Mouse (Mus musculus) ovary, postnatal 10 days (tissue): ENCODE results near the gene Cacna1i.

Source experiments
- DNase-seq: peaks from one replicate; pipeline ENCODE4 v3.0.0; 2022; ENCODE audit warnings: low spot score

Gene Cacna1i

DNA sequence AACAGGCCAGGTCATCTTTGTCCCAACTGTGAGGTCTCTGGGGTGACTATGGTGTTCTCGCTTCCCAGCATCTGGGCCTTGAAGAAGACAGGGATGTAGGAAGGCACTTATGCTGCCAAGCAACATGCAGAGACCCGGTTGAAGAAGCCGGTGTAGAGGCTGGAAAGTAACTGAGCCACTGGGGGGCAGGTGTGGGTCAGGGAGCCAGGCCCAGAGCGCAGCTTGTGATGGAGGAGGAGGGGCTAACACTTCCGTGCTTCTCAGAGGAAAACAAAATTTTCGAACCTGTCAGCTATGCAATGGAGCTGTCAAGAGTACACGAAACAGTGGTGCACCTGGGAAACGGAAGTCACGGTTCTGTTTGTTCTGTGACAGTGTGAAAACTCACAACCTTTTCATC is 9.9 kb upstream of the Cacna1i start:
- no peak for DNase-seq

DNA sequence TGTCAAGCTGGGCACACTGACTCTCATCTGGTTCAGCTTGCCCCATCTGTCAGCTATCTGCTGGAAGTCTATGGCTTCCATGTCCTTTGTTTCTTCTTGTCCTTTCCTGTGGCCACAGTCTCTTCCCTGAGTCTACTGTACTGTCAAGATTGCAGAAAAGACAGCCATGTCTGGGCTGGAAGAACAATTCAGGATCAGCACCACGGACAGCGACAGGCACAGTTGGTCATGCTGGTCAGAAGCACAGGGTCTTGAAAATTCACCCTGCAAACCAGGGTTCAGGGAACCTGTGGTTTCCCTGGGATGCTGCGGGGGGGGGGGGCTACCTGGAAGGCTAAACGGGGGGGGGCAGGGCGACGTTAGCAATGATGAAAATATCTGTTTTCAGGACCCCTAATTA is 9.4 kb upstream of the Cacna1i start:
- peak; percentile 50 for DNase-seq

DNA sequence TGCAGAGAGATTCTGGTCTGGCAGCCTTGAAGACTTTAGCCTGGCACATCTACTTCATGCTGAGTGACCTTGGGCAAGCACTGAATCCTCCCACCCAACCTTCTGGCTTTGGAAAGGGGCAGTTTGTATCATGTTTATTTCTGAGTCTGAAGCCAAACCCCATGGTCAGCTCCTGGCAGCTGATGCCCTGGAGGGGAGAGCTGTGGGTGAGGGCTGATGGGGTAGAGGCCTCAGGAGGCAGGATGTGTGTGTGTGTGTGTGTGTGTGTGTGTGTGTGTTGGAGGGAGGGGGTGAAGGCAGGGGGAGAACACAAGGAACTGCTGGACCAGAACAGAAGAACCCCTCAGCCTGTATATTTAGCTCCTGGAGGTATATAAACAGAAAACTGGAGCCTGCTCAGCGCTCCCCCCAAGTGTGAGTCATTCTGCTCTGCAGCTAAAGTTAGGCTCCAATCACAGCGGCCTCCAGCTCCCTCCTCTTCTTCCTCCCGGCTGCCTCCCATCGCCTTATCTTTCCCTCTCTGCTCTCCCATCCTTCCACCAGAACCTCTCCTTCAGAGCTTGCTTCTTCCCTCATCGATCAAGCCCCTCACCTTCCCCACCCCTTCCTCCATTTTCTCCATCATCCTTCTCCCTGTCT is 8.8 kb upstream of the Cacna1i start:
- DNase-seq, result no peak

DNA sequence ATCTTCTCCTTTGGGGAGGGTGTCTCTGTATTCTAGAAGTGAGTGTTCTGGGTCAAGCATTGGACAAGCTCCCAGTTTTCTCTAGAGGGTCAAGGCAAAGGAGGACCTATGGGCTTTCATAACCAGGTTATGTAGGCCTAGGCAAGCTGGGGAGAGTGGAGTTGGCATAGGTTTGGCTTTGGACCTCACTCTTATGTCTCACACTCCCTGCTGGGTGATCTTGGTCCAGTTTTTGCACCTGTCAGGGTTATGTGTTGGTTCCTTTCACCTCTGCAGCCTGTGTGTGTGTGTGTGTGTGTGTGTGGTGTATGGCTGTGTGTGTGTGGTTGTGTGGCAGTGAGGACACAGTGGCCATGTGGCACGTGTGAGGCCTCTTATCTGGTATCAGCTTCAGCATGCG is 8.0 kb upstream of the Cacna1i start:
- no peak for DNase-seq

DNA sequence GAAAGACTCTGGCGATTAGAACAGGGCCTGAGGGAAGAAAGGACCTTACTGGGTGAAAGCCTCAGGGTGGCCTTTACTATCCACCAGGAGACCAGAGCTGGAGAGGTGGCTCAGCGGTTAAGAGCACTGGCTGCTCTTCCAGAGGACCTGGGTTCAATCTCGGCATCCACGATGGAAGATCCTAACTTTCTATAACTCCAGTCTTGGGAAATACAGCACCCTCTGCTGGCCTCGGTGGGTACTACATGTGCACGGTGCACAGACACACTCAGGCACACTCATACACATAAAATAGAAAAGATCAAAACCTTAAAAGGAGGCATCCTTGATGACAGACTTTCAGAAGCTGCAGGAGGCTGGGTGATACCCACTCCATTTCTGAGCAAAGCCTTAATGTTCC is 6.4 kb upstream of the Cacna1i start:
- DNase-seq, result no peak

DNA sequence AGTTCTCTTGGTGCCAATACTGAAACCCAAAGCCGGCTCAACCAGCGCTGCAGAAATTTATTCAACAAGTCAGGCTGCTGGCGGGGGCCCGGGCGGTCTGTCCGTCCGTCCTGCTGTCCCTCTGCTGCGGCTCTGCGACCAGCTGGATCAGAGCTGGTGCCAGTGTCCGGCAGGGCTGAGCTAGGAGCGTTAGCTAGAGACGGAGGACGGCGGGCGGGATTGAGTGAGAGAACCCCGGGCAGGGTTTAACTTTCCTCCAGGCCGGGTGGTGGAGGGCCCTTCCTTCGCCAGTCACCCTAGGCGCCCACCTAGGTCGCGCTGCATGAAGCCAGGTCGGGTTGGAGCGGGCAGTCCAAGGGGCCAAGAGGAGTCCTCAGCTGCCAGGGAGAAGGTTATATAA is 998 bp downstream of the Cacna1i start:
- no peak for DNase-seq

DNA sequence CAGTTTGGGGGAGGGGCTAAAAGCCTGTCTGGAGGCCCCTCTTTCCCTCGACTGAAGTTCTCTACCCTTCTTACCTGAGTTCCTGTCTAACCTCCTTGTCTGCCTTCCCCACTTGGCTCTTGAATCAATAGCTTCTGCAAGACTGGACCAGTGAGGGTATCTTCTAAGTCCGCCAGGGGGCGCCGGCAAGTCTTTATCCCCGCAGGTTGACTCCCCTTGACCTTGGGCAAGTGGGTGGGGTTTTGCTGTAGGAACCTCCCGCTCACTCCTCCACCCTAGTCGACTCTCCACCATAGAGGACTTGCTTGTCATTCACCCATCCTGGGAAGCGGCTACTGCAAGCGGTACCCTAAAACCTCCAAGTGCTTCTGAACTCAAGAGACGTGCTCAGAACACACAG is 2.4 kb downstream of the Cacna1i start:
- DNase-seq, result no peak

DNA sequence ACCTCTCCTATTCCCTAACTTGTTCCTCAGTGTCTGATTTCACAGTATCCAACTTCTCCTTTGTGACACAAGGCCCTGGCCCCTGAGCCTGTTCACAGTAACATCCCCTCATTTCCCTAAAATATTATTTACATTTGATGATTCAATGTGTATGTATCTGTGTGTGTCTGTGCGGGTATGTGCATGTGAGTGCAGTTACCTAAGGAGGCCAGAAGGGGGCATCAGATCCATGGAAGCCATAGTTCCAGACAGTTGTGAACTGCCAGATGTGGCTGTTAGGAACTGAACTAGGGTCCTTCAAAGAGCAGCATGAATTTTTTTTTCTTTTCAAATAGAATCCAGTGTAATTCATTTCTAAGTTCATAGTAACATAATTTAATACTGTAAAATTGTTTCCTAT is 10.1 kb downstream of the Cacna1i start:
- DNase-seq, result no peak

DNA sequence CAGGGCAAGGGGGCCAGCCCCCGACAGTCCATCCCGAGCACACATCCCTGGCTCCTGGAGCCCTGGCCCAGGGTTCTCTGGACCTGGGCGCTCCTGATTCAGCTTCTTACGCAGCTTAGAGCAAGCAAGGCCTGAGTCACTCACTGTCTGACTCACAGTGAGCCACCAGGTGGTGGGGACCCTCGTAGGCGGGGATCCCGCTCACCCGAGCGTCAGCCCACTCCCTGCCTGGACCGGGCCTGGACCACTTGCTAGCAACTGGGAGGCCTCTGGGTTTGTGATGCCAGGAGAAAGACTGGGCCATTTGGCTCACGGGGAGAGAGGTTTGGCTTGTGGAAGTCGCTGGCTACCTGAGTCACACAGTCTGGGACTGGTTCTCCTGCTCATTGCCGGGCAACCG is 16.7 kb downstream of the Cacna1i start:
- no peak for DNase-seq

DNA sequence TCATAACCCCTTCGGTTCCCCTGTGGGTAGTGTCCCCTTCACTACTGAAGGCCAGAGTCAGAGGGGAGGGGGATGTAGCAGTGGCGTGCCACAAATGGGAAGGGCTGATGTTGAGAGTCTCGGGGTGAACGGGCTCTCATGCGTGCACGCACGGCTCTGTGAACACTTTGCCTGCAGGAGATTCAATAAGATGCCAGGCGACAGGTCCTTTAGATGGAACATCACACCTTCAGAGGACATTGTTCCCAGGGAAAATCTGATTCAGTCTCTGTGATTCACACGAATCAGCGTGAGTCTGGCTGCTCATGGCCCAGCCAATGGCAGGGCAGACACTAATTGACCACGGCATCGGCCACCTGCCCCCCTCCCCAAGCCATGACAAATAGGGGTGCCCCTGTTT is 17.1 kb downstream of the Cacna1i start:
- no peak for DNase-seq

DNA sequence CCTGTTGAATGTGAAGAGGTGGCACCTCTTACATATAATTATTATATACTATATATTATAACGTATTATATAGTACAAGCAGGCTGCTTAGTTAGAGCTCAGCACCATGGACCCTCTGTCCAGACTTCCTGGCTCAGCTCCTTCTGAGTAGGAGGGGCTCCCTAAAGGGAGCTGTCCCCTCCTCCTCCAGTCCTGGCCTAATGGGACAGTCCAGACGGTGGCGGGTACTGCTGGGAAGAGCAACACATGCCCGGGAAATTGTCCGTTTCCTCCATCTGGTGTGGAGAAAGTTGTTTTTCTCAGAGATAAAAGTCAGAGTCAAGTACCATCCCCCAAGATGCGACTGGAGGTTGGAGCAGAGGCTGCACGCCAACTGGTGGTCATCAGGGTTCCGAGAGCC is 19.1 kb downstream of the Cacna1i start:
- DNase-seq, result no peak

DNA sequence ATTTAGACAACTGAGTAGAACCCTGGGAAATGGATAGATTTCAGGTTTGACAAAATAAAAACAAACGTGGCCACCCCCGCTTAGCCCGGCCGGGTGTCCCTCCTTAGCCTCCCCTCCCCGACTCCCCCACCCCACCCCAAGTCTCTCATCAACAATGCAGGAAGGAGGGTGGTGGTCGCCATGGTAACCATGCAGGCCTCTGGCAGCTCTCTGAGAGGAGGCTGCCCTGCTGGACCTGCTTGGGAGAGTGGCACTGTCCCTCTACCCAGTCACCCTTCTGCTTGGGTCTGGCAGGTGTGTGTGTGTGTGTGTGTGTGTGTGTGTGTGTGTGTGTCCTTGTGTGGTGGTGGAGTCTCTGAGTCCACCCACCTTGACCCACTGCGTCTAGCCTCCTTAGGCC is 27.7 kb downstream of the Cacna1i start:
- no peak for DNase-seq

DNA sequence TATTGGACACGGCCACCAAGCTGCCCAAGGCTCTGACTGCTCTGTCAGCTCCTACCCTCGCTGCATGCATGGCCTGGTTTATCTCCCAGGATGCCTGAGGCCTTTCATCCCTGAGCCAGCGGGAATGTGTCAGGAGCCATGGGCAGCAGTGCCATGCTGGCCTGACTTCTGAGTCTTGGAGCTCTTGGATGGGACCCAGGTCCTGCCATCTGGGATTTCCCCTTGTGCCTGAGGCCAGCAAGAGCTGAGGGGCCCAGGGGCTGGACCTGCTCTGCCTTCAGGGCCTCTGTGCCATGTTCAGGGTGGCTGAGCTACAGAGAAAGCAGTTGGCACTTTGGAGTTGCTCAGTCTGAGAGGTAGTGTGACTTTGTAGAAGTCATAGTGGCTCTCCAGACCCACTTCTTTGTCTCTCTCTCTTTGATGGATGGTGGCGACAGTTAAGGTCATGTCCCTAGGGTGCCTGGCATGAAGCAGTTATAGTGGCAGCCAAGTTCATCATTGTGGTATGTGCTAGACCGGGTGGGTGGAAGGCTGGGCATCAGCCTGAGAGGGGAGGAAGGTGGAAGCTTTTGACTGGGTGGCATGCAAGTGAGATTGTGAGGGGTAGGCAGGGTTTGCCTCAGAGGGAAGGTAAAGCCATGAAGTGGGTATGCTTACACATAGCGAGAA is 30.1 kb downstream of the Cacna1i start:
- DNase-seq, result no peak

DNA sequence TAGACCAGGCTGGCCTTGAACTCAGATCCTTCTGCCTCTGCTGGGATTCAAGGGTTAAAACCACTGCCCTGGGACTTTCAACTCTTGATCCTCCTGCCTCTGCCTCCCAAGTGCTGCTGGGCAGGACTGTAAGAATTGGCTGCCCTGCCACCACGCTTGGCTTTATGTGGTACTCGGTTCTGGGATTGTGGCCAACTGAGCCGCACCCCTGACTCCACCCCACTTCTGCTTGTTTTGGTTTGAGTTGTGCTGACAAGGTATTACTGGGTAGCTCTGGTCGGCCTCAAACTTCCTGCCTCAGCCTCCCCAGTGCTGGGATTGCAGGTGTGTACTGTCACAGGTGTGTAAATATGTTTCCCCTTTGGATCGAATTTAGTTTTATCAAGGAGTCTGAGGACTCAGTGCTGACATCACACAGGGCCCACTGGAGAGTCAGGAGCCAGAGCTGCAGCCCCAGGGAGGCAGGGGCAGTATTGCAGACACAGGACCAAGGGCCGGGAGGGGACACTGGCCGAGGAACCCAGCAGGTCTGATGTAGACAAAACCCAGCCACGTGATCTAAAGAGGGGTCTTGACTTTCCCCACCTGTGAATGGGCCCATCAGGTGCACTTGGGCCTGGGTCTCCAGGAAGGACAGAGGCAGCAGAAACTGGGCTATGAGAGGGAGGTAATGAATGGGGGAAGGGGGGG is 30.9 kb downstream of the Cacna1i start:
- DNase-seq, result no peak

DNA sequence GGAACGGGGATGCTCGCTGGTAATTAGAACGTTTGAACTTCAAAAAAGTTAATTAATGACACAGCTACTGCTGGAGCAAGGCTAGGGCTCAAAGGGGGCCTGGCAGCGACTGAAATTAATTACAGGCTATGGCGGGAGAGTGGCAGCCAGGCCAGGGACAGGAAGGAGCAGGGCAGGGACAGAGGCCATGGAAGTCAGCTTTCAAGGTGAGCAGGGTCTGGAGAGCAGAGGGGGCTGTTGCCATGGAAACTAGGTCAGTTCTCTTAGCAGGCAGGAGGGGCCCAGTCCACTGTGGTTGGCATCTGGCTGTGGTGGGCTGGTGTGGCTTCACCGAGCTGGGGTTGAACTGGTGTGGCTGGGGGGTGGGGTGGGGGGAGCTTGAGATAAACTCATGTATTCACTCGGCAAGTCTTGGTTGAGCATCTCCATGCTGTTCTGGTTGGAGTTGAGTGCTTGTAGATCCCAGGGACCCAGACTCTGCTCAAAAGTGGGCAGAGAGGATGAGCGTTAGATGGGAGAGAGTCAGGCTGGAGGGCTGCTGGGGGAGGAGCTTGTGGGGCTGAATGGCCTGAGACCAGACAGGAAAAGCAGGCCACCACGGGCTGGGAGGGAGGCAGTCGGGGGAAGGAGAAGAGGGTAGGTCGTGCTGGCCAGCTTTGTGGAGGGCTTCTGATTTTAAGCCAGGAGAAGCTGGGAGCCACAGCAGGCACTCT is 31.7 kb downstream of the Cacna1i start:
- DNase-seq, result no peak

DNA sequence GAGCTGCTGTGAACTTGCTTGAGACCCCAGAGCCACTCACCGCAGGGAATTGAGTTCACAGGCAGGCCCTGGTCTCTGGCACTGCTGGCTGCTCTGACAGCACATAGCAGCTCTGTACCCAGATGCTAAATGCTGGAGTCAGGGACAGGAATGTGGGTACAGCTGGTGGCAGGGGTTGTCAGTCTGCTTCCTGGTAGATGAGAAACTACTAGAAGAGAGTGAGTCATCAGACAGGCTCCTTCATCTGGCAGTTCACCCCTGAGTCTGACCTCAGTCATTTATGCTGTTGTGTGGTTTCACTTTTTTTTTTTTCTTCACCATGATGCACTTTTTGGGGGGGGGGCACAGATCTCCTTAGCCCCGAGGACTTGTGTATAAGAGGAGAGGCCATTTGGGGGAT is 32.3 kb downstream of the Cacna1i start:
- DNase-seq, result no peak

DNA sequence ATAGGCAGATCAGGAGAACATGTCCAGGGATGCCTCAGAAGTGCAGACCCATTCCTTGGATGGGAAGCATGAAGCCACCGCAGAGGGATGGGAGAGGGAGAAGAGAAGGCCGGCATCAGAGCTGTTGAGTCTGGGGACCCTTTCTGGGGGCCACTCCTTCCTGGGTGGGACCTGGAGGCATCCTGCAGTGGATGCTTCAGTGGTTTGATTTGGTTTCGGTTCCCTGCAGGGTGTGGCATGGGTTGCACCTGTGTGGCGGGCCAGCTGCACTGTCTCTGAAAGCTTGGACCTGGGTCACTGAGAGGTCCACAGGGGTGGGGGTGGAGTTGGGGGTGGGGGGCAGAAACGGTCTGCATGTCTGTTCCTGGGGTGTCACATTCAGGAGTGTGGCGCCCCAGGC is 32.9 kb downstream of the Cacna1i start:
- DNase-seq, result no peak

DNA sequence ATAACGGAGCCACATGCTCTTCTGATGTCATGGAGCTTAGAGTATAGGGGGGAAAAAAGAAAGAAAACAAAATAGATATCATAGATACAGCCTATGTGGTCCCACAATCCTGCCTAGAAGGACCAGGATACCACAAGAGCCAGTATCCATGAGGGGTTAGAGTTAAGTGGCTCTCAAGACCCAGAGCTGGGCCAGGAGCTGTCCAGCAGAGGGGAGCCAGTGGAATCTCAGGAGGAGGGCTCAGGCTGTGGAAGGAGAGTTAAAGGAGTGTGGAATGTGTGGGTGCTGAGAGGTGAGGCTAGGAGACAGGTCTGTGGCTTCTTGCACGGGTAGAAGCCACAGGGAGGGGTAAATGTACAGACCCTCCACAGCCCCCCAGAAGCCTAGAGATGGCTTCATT is 38.2 kb downstream of the Cacna1i start:
- no peak for DNase-seq

DNA sequence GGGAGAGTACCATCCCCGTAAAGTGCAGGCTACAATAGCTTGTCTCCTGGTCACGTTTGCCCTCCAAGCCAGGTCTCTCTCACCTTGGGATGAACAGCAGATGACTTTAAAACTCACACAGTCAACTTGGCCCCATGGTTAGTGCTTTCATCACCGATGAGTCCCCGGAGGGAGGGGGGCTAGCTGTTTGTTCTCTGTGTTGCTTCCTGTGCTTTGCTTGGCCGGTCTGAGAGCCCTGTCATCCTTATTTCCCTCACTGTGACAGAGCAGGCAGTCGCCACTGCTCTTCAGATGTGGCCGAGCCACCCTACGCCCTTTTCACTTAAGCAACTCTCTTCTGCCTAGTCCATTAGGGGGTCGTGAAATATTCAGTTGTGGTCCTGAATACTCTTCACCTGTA is 38.7 kb downstream of the Cacna1i start:
- DNase-seq, result no peak

DNA sequence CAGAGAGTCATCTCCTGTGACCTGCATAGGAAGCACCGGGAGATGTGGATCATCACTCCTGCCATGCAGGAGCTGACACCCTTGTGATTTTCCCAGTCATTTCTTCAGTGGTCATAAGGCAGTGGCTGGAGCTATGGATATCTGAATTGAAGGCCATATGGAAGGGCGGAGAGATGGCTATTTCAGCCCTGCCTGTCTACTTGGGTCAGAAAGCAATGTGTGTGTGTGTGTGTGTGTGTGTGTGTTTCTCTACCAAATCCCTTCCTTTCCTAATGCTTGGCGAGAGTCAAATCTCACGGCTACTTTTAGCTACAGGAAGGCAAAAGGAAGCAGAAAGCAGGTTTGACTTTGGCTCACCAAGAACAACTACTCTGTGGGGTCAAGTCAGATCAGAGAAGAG is 39.9 kb downstream of the Cacna1i start:
- DNase-seq, result no peak

DNA sequence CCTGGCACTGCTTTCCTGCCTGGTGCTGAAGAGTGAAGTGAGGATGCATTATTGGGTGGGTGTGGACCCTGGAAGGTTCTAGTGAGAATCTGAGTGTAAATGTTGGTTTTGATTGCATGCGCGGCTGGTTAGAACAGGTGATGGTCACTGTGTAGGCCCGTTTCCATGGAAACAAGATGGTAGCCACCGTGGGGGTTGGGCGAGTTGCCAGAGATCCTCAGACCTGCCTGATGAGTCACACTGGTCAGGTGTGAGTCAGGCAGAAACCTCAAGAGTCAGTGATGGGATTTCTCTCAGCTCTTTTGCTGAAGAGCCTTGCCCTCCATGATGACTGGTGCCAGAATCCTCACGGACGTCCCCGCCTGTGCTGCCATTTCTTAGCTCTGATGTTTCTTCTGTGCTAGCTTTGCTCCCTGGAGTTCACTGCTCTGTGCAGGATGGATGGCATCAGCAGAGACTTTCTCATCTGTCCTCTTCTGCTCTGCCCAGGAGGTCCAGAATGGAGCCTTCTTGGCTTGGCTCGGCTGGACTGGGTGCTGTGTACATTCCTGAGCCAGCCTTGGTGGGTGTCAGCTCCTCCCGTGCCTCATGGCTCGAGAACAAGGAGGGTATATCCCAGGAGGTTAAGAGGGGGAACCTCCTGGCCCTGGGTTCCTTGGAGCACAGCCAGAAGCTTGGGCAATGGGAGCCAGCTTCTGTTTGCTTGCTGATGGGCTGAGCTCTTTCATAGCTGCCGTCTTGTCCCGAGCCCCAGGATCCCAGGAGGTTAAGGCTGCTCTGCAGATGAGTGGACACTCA is 40.9 kb downstream of the Cacna1i start:
- no peak for DNase-seq

DNA sequence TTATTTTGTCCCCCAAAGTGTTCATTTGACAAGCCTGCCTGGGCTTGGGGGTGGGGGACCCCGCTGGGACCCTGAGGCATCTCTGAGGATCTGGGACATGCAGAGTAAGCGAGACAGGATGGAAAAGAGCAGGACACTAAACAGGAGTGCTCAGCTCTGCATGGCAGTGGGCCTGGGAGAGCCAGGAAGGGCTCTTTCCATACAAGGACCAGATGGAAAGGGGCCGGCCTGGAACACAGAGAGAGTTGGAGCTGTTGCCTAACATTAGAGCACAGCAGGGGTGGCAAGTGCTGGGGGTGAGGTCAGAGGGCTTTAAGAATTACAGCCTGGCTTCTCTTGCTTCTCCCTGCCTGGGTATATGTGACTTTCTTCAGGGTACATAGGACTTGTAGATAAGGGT is 43.2 kb downstream of the Cacna1i start:
- no peak for DNase-seq
